Mouse (Mus musculus) C2C12 (cell line): ENCODE data around the gene Isca2.

Source experiments
- CTCF ChIP-seq: IDR thresholded peaks from one replicate; pipeline ENCODE4 v1.5.1; 2011; ENCODE audit not compliant: control insufficient read depth, insufficient read depth, insufficient read length
- MAX ChIP-seq: IDR thresholded peaks from one replicate; pipeline ENCODE4 v1.6.1; 2011; ENCODE audit warnings: mild to moderate bottlenecking, control low read depth
- MYOD1 ChIP-seq: IDR thresholded peaks from one replicate; pipeline ENCODE4 v1.6.1; 2011; ENCODE audit warnings: low read depth; ENCODE audit not compliant: control insufficient read depth, insufficient read length
- MYOG ChIP-seq: IDR thresholded peaks from one replicate; pipeline ENCODE4 v1.6.1; 2011; ENCODE audit not compliant: control insufficient read depth, insufficient read length; ENCODE audit errors: extremely low read depth
- USF1 ChIP-seq: IDR thresholded peaks from one replicate; pipeline ENCODE4 v1.6.1; 2011; ENCODE audit warnings: low read depth, mild to moderate bottlenecking, control low read depth, moderate library complexity

- TF ChIP-seq MYOG, result no peak
- no peak for TF ChIP-seq CTCF
- TF ChIP-seq USF1, result no peak
- no peak for TF ChIP-seq MAX
- TF ChIP-seq MYOD1, result no peak
These were observed 29.6 kb downstream of the Isca2 start for GRCm38 (mm10) chr12:84802625-84803024.
